Mouse (Mus musculus) forebrain, postnatal 0 days (tissue): ENCODE measurements around the gene Pdia5. TPM values are rescaled to one million over a fixed set of nuclear protein-coding genes. Genes with fewer than 3 reads are reported as not detected.

Source experiments
- ATAC-seq: fragments of 200-750 bp; cut with Nextera tagmentation; 2 replicates; pipeline ENCODE4 v1.8.0; 2017; ENCODE audit warnings: mild to moderate bottlenecking, moderate library complexity
- DNase-seq: peaks from one replicate; pipeline ENCODE4 v3.0.0-alpha.2; 2015
- H3K27ac ChIP-seq: fragments of 300-500 bp; sonication (generic); 2 replicates; pipeline ENCODE4 v1.5.1; 2014; ENCODE audit warnings: low read depth, mild to moderate bottlenecking, antibody characterized with exemption, low read length, moderate library complexity, mixed read lengths
- H3K27me3 ChIP-seq: fragments of 300-500 bp; sonication (generic); 2 replicates; pipeline ENCODE4 v1.6.1; 2014; ENCODE audit warnings: mild to moderate bottlenecking, low read length, mixed read lengths; ENCODE audit not compliant: insufficient read depth
- H3K36me3 ChIP-seq: fragments of 300-500 bp; sonication (generic); 2 replicates; pipeline ENCODE4 v1.6.1; 2014; ENCODE audit warnings: mild to moderate bottlenecking, moderate library complexity; ENCODE audit not compliant: insufficient read depth
- H3K4me1 ChIP-seq: fragments of 300-500 bp; sonication (generic); 2 replicates; pipeline ENCODE4 v1.6.1; 2014; ENCODE audit warnings: antibody characterized with exemption; ENCODE audit not compliant: insufficient read depth
- H3K4me2 ChIP-seq: fragments of 300-500 bp; sonication (generic); 2 replicates; pipeline ENCODE4 v1.6.1; 2014; ENCODE audit warnings: low read depth, mild to moderate bottlenecking, moderate library complexity
- H3K4me3 ChIP-seq: fragments of 300-500 bp; sonication (generic); 2 replicates; pipeline ENCODE4 v1.5.1; 2014; ENCODE audit warnings: low read depth, low read length, mixed read lengths
- H3K9ac ChIP-seq: fragments of 300-500 bp; sonication (generic); 2 replicates; pipeline ENCODE4 v1.6.1; 2014; ENCODE audit warnings: mild to moderate bottlenecking
- H3K9me3 ChIP-seq: fragments of 300-500 bp; sonication (generic); 2 replicates; pipeline ENCODE4 v1.6.1; 2016; ENCODE audit warnings: low read length
- CTCF ChIP-seq: sonication (generic); IDR thresholded peaks from 2 replicates; pipeline ENCODE4 v1.5.1; 2016; ENCODE audit warnings: antibody characterized with exemption, control low read depth, low read depth
- WGBS: fragments of 180-500 bp; shearing (Covaris S2); extraction: QIAGEN DNeasy Blood & Tissue Kit; methylation state at CpG from one replicate; pipeline ENCODE4 v1.1.7; 2014; 5-methylcytosine and 5-hydroxymethylcytosine counted together
- microRNA-seq, 2 experiments: library from miRNA; unstranded; fragments of <30 nt; microRNA quantifications; one replicate each; pipeline ENCODE4; 2016
- polyA plus RNA-seq: library from polyadenylated mRNA; unstranded; fragments of >200 nt; fragmentation: Nextera tagmentation; extraction: Ambion mirVana; gene quantifications from 2 replicates; pipeline ENCODE4 v1.2.1, GENCODE M21; 2015
- total RNA-seq: library from RNA; depleted of rRNA; stranded (reverse); fragments of >200 nt; gene quantifications from 2 replicates; pipeline ENCODE4 v1.2.3, GENCODE M21; 2014; rRNA removed

The Pdia5 gene
- total and polyA plus RNA-seq, 2 experiments from 2014 or later = 2.5 to 8.7 TPM

GRCm38 (mm10) chr16:35363150-35364062 is 127.3 kb downstream of the Pdia5 start, which contains the start of gene Sec22a:
Sec22a (minus strand) TSS chr16:35363918.
- peak within 1 kb of the TSS; percentile 85 for H3K9ac ChIP-seq
- TF ChIP-seq CTCF = peak; percentile 3; the same call in 1 of the 2 replicates
- no peaks in the 10 kb centered on the region for H3K9me3 ChIP-seq
- H3K4me2 ChIP-seq = peak within 1 kb of the TSS; percentile 91
- peak within 1 kb of the TSS; percentile 92 for H3K4me3 ChIP-seq
- under 1% methylated on average over 67 of the region's 67 CpGs for WGBS
- no peaks in the 10 kb centered on the region; the same call in 1 of the 2 replicates for H3K36me3 ChIP-seq
- H3K27me3 ChIP-seq = no peaks in the 10 kb centered on the region
- DNase-seq (peak; percentile 98), ATAC-seq (peak; percentile 100)
- H3K27ac ChIP-seq = peak within 1 kb of the TSS; percentile 79
- 0 out of 2 replicates have a peak, but pooled peaks cover 11% of the 10 kb centered on the region for H3K4me1 ChIP-seq

- no peak for TF ChIP-seq CTCF
- Histone ChIP-seq H3K4me2 (no peak overlapping the region), H3K36me3 (no peaks in the 10 kb centered on the region; the same call in 1 of the 2 replicates), H3K9me3 (no peaks in the 10 kb centered on the region), H3K27me3 (no peaks in the 10 kb centered on the region), H3K27ac (no peak overlapping the region), H3K4me3 (no peak overlapping the region), H3K9ac (no peak overlapping the region), H3K4me1 (0 out of 2 replicates have a peak, but pooled peaks cover 11% of the 10 kb centered on the region)
- WGBS = 90% methylated on average over 2 of the region's 2 CpGs
- DNase-seq (no peak), ATAC-seq (no peak)
These were observed 128.5 kb downstream of the Pdia5 start for GRCm38 (mm10) chr16:35362221-35362620.

- ATAC-seq = no peak
- 29% methylated on average over 6 of the region's 6 CpGs for WGBS
- 0 out of 2 replicates have a peak, but pooled peaks cover 11% of the 10 kb centered on the region for H3K4me1 ChIP-seq
- DNase-seq = peak; percentile 45
- TF ChIP-seq CTCF = peak; percentile 72
- no peak overlapping the region for H3K9ac ChIP-seq
- no peak overlapping the region for H3K4me3 ChIP-seq
- no peaks in the 10 kb centered on the region for H3K9me3 ChIP-seq
- no peak overlapping the region for H3K27ac ChIP-seq
- no peaks in the 10 kb centered on the region for H3K27me3 ChIP-seq
- no peak overlapping the region for H3K4me2 ChIP-seq
- no peaks in the 10 kb centered on the region; the same call in 1 of the 2 replicates for H3K36me3 ChIP-seq
These were observed 130.1 kb downstream of the Pdia5 start for GRCm38 (mm10) chr16:35360593-35360992.

- Histone ChIP-seq H3K4me2 (no peak overlapping the region), H3K27ac (no peak overlapping the region), H3K9ac (no peak overlapping the region), H3K9me3 (no peaks in the 10 kb centered on the region), H3K27me3 (no peaks in the 10 kb centered on the region), H3K36me3 (no peaks in the 10 kb centered on the region; the same call in 1 of the 2 replicates), H3K4me1 (no peaks in the 10 kb centered on the region), H3K4me3 (no peak overlapping the region)
- TF ChIP-seq CTCF = no peak
- 84% methylated on average over 1 of the region's 1 CpGs for WGBS
- DNase-seq (no peak), ATAC-seq (no peak)
These were observed 133.2 kb downstream of the Pdia5 start for GRCm38 (mm10) chr16:35357449-35357848.

Small RNA genes within 50 kb of the gene (microRNA-seq; reads per million reads assigned to microRNA genes)
- gene Gm25548 = 0 reads per million in 2 experiments

Other genes starting within 250 kb of the Pdia5 start
- 20.9 and 30.0 TPM in 2 replicates for gene Sec22a, start 127.0 kb downstream of the Pdia5 start, total RNA-seq
- 43.7 and 45.6 TPM in 2 replicates for gene Sec22a, start 127.0 kb downstream of the Pdia5 start, polyA plus RNA-seq
- 18.4 and 30.1 TPM in 2 replicates for gene Sema5b, start 50.3 kb upstream of the Pdia5 start, total RNA-seq
- gene Sema5b, start 50.3 kb upstream of the Pdia5 start, polyA plus RNA-seq = 6.3 and 12.8 TPM in 2 replicates